Mouse (Mus musculus): ENCODE measurements at regions not wholly inside any gene's neighbourhood (a gene's known extent, or its start where the extent isn't known, plus 50 kb on each side); places are given as distances from the start of the nearest gene placed in this dataset.

DNA sequence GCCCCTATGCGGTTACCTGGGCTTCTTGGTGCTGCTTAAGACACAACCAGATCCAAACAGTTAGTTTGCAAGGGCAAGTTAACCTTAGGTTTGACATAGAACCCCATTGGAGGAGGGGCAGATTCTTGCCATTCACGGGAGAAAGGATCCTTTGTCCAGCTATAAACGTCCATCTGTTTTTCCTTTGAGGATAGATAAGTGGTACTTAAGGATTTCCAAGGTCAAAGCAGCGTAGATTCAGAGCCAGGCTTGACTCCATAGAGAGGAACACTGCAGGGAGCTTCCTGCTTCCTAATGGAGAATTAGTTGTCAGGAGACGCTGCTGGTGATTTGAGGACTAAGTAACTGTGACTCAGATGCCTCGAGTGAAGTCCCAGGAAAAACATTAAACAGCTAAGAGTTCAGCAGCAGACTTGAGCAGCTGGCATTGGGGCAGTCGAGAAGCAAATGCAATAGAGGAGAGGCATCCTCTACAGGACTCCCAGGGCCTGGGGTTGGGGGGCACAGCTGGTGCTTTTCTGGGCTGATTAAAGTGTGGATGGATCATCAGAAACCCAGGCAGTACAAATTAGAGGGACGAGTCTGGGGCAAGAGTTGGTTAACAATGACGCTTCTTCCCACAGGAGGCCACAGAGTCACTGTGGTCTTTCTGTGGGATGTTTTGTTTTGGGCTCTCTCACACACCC lies 322.8 kb downstream of the Med10 start:
- peak; percentile 47 for DNase-seq (ENCODE audit: low read depth, low spot score)

DNA sequence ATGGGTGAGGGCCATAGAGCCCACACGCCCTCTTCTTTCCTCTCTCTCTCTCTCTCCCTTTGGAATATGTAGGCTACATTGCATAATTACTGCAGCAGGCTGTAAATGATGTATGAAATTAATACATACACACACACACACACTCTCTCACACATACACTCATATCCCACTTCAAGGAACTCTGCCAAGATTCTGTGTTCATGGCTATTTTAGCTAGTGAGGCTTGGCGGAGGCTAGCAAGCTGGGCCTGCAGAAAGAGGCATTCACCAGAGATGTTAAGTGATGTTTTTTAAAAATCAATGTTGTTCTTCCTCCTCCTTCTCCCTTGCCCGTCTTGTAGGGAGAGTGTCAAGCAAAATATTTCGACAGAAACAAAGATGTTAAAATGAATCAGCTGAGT lies 325.1 kb downstream of the Med10 start:
- DNase-seq (ENCODE audit: low read depth, low spot score), result no peak

DNA sequence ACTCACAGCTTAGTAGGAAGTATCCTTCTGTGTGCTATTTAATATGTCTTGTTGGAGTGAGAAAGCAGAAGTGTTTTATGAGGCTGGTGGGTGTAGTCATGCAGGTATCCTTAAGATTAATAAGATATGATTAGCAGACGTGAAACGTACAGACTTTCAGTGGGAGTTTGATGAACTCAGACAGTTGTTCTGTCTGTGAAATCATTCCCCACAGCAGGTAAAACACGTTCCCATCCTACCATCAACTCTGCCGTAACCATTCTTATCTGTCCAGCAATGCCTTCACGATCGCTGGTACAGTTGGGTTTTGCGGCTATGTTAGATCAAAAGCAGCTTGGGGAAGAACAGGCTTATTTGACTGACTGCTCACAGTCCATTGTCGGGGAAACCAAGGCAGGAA lies 332.3 kb downstream of the Med10 start:
- no peak for DNase-seq (ENCODE audit: low read depth, low spot score)

DNA sequence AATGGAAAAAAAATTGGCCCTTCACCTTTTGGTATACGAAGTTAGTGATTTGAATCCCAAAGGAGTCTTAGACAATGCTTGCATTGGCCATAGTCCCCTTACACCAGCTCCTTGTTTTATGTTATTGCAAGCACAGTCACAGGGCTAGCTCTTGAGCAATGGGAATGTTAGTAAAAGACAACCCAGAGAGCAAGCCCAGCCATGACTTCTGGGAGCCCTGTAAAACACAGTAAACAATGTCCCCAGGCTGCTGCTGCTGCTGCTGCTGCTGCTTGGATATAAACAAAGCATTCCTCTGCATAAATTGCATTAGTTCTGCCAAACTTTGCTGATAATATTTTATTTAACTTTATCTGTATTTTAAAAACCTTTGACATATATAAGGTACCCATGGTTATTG lies 334.0 kb downstream of the Med10 start:
- no peak for DNase-seq (ENCODE audit: low read depth, low spot score)

DNA sequence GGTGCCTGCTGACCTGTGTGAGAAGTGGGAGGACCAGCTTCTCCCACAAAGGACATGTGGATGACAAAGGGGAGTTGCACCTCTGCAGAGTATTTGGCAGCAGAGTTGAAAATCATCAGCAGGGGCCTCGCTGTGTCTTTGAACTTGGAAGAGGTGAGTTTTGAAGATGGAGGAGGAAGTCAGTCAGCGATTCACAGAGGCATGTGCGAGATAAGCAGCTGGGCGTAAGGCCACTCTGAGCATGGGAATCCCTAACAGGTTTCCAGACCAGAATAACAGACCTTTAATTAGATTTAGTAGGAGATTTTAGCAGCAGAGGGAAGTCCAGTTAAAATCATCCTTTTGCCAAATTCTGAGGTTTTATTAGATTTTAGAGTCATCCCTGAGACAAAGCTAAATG lies 342.3 kb downstream of the Med10 start:
- DNase-seq (ENCODE audit: low read depth, low spot score), result no peak

DNA sequence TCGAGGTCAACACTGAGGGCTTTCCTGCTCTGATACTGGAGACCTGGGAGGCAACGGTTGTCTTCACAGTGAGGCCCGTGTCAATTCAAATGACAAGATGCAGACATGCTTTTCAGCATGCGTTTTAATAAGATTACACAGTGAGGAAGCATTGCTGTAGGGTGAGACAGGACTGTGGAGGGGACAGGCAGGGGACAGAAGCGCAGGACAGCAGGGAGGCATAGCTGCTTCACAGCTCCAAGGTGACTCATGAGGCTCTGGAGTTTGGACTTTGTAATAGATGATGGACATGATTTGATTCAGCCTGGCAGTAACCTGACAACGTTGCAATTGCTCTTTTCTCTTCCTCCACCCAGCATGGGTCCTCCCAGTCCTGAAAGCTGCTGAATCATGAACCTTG lies 343.3 kb downstream of the Med10 start:
- DNase-seq (ENCODE audit: low read depth, low spot score), result no peak

DNA sequence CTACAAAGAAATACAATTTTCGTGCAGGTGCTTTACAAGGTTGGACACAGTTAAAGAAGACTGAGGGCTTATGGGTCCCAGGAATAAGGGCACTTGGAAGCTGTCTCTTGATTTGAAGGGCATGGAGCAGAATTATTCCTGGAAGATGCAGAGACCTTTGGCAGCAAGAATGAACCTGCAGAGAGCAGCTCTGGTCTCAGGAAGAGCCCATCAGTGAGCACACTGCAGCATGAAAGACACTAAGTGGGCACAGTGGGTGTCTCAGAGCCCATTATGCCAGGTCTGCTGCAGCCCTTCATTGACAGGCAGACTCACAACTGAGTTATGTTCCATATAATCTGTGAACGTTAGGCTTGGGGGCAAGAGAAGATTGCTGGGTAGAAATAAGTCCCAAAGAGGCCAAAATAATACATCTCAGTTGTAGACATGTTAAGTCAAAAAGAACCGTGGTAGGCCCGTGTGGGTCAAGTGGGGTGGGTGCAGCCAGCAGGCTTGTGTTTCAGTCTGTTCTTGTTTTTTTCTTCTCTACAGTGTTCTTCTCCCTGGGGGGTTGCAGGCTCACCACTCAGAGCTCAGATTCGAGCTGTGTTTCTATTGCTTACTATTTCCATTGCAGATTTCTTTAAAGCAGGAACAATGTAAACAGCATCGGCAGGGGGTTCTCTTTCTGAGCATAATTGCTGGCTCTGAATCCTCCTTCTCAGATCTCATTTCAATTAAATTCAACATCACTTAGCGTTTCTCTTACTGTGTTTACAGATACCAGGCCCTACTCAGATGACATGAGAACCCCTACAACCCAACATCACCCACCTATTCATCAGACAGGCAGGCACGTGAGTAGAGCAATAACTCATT lies 347.1 kb downstream of the Med10 start:
- DNase-seq (ENCODE audit: low read depth, low spot score), result peak; percentile 15

DNA sequence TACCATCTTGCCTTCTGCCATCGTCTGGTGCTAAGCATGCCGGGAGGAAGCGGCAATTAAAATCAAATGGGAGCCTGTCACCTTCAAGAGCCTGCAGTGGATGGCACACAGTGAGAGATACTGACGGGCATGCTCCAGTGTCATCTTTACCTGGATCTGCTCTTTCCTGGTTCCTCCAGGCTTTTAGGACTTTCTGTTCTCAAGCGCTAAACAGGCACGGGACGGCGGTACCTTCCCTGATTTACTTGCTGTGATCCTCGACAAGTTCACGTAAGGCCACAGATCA lies 347.6 kb downstream of the Med10 start:
- peak; percentile 24 for DNase-seq (ENCODE audit: low read depth, low spot score)

DNA sequence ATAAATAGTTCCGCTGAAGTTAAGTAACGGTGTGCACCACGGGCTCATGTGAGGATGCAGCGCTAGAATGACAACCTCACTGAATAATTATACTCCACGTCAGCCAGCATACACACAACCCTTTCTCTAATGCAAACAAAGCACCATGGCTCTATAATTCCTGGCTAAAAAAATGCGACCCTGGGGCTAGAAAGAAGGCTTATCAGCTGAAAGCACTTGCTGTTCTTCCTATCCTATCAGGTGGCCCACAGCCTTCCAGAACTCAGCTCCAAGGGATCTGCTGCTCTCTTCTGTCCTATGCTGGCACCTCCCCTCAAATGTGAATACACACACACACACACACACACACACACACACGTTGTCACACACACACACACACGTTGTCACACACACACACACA lies 350.9 kb downstream of the Med10 start:
- DNase-seq (ENCODE audit: low read depth, low spot score), result no peak

DNA sequence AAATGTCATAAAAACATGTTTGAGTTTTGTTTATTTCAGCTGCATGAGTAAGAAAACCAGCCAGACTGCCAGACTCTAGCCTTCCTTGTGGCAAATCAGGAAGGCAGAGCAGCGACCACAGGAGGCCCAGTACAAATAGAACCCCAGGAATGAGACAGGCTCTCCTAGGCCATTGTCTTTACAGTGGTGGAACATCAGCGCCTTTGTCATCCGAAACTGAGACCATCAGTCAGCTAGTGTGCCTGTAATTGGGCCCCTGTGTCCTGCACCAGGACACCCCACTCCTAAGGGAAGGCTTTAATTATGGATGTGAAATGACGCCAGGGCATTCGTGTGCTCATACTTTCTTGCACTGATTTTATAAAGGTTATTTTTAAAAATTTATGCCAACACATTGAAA lies 353.4 kb downstream of the Med10 start:
- no peak for DNase-seq (ENCODE audit: low read depth, low spot score)

DNA sequence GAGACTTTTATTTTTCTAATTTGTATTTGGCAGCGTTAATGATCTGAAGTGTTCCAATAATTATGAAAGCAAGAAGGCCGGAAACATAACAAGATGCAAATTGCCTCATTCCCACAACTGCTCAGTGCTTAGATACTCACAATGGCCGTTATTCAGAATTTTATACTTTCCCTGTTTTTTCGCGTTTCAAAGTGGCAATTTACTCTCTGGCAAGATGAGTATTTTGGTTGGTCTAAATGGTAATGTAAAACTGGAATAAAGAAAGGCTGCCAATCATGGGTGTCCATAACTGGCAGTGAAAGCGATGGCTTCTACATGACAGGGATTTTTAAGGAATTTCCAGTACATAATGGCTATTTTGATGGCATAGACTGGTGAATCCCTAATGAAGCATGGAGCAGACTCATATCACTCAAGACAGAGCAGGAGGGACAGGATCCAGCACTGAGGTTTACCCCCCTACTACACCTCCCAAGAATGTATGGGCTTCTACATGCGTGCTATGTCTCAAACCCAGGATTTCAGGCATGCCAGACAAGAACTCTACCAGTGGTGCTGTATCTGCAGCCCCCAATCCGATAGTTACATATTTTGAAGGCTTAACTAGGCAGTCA lies 354.9 kb downstream of the Med10 start:
- DNase-seq (ENCODE audit: low read depth, low spot score), result no peak

DNA sequence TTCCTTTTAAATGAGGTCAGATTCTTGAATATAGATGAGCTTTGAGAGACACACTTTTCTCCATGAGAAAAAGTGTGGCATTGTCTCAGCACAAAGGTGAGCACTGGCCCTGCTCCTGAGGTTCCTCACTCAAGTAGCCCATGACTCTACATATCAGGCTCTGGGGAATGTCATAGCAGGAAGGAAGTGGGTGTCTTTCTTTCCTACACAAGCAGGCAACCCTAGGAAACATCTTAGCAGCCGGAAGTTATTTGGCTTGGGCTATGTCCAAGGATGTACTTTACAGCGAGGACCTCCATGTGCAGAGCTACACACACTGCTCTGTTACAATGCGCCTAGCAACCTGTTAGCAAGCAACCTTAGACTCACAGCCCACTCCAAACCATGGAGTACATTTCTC lies 356.9 kb downstream of the Med10 start:
- no peak for DNase-seq (ENCODE audit: low read depth, low spot score)

DNA sequence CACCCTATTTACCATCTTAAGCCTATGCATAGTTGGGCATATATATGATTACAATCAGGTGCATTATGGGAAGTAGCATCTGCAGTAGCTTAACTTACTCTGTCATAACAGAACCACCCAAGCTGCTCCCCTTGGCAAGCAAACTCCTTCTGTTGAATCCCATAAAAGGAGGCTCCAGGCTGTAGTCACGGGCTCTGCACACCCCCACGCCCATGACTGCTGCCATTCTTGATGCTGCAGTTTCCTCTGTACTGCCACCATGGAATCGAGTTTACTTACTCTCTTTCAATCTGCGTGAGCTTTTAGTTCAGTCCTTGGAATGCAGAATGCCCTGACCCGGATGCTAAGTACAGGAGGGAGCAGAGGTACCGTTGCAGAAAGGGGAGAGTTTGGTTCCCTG lies 357.4 kb downstream of the Med10 start:
- no peak for DNase-seq (ENCODE audit: low read depth, low spot score)

DNA sequence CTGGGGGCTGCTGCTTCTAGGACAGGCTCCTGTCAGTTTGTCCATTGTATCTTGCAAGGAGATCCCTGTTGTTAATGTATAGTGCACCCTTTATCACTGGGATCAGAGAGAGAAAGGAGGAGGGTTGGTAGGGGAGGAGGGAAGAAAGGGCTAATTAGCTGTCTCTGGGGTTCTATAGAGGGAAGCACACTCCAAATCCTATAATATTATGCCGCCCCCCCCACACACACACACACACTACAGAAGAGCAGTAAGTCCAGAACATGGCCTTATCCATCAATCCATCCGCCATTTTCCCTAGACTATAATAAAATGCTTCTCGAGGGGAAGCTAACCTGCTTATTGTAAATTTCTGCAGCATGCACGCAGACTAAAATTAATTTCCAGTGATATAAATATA lies 359.9 kb downstream of the Med10 start:
- no peak for DNase-seq (ENCODE audit: low read depth, low spot score)

DNA sequence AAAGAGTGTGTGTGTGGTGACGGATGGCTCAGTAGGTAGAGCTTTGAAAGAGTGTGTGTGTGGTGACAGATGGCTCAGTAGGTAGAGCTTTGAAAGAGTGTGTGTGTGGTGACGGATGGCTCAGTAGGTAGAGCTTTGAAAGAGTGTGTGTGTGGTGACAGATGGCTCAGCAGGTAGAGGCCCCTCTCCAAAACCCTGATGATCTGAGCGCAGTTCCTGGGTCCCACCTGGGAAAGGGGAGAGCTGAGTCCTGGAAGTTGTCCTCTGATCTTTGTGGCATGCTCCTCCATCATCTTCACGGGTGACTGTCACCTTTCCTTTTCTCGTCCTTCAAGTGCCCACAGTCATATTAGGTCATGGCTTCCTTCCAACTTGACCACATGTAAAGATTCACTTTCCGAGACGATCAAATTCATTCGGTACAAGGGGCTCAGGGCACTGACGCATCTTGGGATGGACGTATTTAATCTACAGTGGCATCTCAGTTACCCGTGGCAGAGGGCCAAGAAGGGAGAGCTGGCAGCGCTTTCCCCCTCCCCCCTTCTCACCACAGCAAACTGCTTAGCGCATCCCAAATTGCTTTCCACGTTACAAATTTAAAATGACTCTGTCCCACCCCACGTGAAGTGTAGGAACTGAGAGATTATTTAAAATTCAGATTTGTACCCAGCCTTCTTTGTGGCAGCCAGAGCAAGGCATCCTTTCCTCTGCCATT lies 363.5 kb downstream of the Med10 start:
- no peak for DNase-seq (ENCODE audit: low read depth, low spot score)

DNA sequence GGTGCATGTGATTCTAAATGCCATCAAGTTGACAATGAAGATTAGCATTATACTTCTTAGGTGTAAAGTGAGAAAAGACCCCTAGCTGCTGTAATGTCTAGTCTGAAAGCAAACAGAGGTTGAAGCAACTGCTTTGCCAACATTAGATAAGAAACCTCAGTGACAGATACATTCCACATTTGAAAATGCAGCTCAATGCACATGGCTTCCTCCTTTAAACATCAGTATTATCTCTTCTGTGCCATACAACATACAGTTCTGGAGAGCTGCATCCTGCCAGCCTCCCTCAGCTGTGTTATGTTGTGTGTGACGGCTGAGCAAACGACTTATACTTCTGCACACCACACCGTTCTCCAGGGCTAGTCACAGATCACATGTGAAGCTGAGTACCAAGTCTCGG lies 365.6 kb downstream of the Med10 start:
- no peak for DNase-seq (ENCODE audit: low read depth, low spot score)

DNA sequence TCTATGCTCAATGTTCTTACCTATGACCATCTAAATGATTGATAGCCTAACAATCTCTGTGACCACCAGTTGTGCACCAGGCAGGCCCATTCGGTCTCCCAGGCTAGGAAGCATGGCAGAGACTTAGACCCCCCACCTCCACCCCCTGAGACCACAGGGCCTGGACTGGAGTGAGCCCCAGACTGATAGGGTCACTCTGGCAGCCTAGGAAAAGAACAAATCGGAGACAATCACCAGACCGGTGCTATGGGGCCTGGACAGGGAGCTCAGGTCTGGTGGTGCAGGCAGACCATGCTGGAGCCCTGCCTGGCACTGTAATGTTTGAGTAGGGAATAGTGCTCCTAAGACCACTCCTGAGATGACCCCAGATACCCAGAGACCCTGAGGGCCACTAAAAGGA lies 366.7 kb downstream of the Med10 start:
- DNase-seq (ENCODE audit: low read depth, low spot score), result no peak

DNA sequence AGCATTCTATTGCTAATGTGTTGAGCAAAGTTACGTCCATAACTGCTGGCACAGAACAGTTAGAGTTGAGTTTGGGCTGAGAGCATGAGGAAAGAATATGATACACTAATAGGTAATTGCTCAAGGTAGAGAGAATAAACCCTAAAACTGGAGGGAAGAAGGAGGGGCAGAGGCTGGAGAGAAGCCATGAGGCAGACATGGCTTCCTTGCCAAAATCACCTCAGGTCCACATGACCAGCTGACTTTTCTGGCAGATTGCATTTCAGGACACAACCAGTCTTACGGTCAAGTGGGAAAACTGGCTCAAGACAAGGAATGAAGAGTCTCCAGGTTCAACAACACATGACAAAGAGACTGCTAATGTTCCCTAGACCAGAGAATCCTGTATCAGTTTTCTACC lies 374.9 kb downstream of the Med10 start:
- no peak for DNase-seq (ENCODE audit: low read depth, low spot score)

DNA sequence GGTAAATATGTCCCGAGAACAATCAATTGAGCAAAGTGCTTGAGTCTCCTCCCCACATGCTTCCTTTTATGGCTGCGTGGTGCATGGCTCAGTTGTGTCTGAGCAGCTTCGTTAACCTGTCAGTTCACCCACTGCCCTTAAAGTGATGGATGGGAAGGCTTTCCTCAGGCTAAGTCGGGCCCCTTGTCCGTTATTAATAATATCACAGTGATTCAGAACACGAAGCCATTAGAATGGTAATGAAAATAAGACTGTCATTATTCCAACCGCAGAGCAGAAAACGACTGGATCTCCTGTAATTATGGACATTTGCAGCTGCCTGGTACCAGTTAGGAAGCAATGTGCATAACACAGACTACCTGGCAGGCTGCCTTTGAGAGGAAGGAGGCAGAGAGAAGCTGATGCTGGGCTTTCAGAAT lies 375.9 kb downstream of the Med10 start:
- peak; percentile 47 for DNase-seq (ENCODE audit: low read depth, low spot score)

DNA sequence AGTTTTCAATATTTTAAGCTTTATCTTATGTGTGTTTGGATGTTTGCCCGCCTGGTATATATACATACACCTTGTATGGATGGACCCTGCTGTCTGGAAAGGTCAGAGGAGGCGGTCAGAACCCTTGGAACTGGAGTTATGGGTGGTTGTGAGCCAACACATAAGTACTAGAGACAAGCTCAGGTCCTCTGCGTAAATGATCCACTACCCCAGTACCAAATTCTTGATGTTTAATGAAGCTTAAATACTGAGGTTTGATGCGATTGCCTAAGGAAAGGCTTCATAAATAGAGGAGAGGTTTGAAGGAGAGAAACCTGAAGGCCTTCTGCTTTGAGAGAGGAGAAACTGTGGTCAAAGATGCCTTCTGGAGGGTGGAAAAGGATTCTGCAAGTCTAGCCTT lies 388.8 kb downstream of the Med10 start:
- no peak for DNase-seq (ENCODE audit: low read depth, low spot score)

DNA sequence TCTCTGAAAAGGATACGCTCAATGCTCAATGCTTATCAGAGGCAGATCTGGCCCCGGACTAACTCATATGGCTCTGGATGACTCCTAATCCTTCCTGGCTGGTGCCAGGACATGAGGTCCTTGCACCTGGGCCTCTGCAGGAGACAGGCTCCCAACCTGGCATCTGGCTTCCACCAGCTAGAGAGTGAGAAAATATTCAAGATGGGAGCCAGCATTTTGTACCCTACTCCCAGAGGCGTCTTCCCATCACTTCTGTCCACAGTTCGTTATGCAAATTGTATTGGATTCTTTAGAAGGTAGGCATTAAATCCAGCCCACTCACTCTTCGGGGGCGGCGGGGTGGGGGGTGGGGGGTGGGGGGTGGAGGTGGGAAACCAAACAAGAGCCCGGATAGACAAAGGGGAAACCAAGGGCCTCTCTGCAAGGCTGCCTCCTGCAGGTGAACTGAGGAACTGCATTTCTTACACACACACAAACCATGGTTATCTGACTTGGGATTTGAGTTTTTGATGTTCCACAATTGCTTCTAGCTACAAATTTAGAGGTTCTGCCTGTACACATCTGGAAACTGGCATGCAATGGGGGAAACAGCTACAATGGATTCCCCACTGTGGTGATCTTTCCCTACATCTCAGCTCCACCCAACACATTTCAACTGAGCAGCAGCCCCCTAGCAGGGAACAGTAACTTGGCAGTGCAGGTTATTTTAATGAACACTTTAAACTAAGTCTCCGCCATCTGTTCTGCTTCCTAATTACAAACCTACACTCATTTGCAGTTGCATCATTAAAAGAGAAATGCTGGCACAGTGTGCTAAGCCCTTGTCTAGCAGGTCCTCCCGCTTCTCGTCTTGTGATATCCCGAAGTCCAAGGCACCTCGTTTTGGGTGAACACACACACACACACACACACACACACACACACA lies 390.2 kb downstream of the Med10 start:
- DNase-seq (ENCODE audit: low read depth, low spot score), result no peak
